Mouse (Mus musculus): ENCODE results near the gene Nsmce4a. TPM values are rescaled to one million over a fixed set of nuclear protein-coding genes. Genes with fewer than 3 reads are reported as not detected.
"Not testable (repeated sequence)": the region's sequence is repeated elsewhere in the genome, so short reads cannot be mapped to it uniquely, and the experiment has no call there.

The Nsmce4a gene
- polyA plus RNA-seq, 1 experiment = 74.9 TPM

GRCm38 (mm10) chr7:130545893-130546292 lies 27.0 kb downstream of the Nsmce4a start:
- DNase-seq = no peak
- TF ChIP-seq POLR2A (IDR thresholded peaks at IDR 0.05; ENCODE audit: borderline replicate concordance, insufficient read depth, low read length) (no peak), CTCF (IDR thresholded peaks at IDR 0.05; ENCODE audit: borderline replicate concordance, insufficient read depth, low read depth, low read length) (no peak)
- 36% methylated on average over 3 of the region's 3 CpGs for WGBS
- peak overlapping the region; percentile 93; the same call in 1 of the 2 replicates for H3K27ac ChIP-seq (ENCODE audit: insufficient read depth, low read length)
- H3K4me3 ChIP-seq (replicated peaks; ENCODE audit: insufficient read depth, low read depth, low read length) = peak overlapping the region; percentile 87
- no peaks in the 10 kb centered on the region for H3K27me3 ChIP-seq (ENCODE audit: control insufficient read depth, insufficient read depth, low read length)
- H3K4me1 ChIP-seq (ENCODE audit: control insufficient read depth, insufficient read depth, low read length) = peaks cover 4% of the 10 kb centered on the region; the same call in 1 of the 2 replicates

GRCm38 (mm10) chr7:130545401-130545800 lies 27.5 kb downstream of the Nsmce4a start:
- no peak overlapping the region for H3K27ac ChIP-seq (ENCODE audit: insufficient read depth, low read length)
- WGBS = 87% methylated on average over 5 of the region's 5 CpGs
- no peaks in the 10 kb centered on the region for H3K27me3 ChIP-seq (ENCODE audit: control insufficient read depth, insufficient read depth, low read length)
- no peak for DNase-seq
- peaks cover 4% of the 10 kb centered on the region; the same call in 1 of the 2 replicates for H3K4me1 ChIP-seq (ENCODE audit: control insufficient read depth, insufficient read depth, low read length)
- no peak for TF ChIP-seq CTCF (IDR thresholded peaks at IDR 0.05; ENCODE audit: borderline replicate concordance, insufficient read depth, low read depth, low read length)
- no peak overlapping the region for H3K4me3 ChIP-seq (replicated peaks; ENCODE audit: insufficient read depth, low read depth, low read length)

GRCm38 (mm10) chr7:130543181-130543580 lies 29.7 kb downstream of the Nsmce4a start:
- Histone ChIP-seq H3K27ac (ENCODE audit: insufficient read depth, low read length) (no peak overlapping the region), H3K4me3 (replicated peaks; ENCODE audit: insufficient read depth, low read depth, low read length) (no peak overlapping the region), H3K4me1 (ENCODE audit: control insufficient read depth, insufficient read depth, low read length) (peaks cover 4% of the 10 kb centered on the region; the same call in 1 of the 2 replicates), H3K27me3 (ENCODE audit: control insufficient read depth, insufficient read depth, low read length) (no peaks in the 10 kb centered on the region)
- WGBS = 93% methylated on average over 4 of the region's 4 CpGs
- DNase-seq = no peak
- TF ChIP-seq POLR2A (IDR thresholded peaks at IDR 0.05; ENCODE audit: borderline replicate concordance, insufficient read depth, low read length) (no peak), CTCF (IDR thresholded peaks at IDR 0.05; ENCODE audit: borderline replicate concordance, insufficient read depth, low read depth, low read length) (no peak)

- H3K4me1 ChIP-seq (ENCODE audit: control insufficient read depth, insufficient read depth, low read length) = peaks cover 4% of the 10 kb centered on the region; the same call in 1 of the 2 replicates
- H3K27me3 ChIP-seq (ENCODE audit: control insufficient read depth, insufficient read depth, low read length) = no peaks in the 10 kb centered on the region
- WGBS = 58% methylated on average over 7 of the region's 7 CpGs
- DNase-seq = no peak
- TF ChIP-seq CTCF (IDR thresholded peaks at IDR 0.05; ENCODE audit: borderline replicate concordance, insufficient read depth, low read depth, low read length) (no peak), POLR2A (IDR thresholded peaks at IDR 0.05; ENCODE audit: borderline replicate concordance, insufficient read depth, low read length) (no peak)
- H3K4me3 ChIP-seq (replicated peaks; ENCODE audit: insufficient read depth, low read depth, low read length) = no peak overlapping the region
- no peak overlapping the region for H3K27ac ChIP-seq (ENCODE audit: insufficient read depth, low read length)
Observed at GRCm38 (mm10) chr7:130540176-130540575, 32.7 kb downstream of the Nsmce4a start.

GRCm38 (mm10) chr7:130537068-130537467 lies 35.9 kb downstream of the Nsmce4a start:
- Histone ChIP-seq H3K27ac (ENCODE audit: insufficient read depth, low read length) (no peak overlapping the region), H3K4me1 (ENCODE audit: control insufficient read depth, insufficient read depth, low read length) (no peaks in the 10 kb centered on the region; the same call in 1 of the 2 replicates), H3K4me3 (replicated peaks; ENCODE audit: insufficient read depth, low read depth, low read length) (no peak overlapping the region), H3K27me3 (ENCODE audit: control insufficient read depth, insufficient read depth, low read length) (no peaks in the 10 kb centered on the region)
- WGBS = 82% methylated on average over 4 of the region's 4 CpGs
- TF ChIP-seq CTCF (IDR thresholded peaks at IDR 0.05; ENCODE audit: borderline replicate concordance, insufficient read depth, low read depth, low read length) (no peak), POLR2A (IDR thresholded peaks at IDR 0.05; ENCODE audit: borderline replicate concordance, insufficient read depth, low read length) (no peak)
- DNase-seq = no peak

- DNase-seq = no peak
- WGBS = 72% methylated on average over 4 of the region's 4 CpGs
Observed at GRCm38 (mm10) chr7:130535174-130535573, 37.7 kb downstream of the Nsmce4a start.

GRCm38 (mm10) chr7:130533316-130534260 lies 39.3 kb downstream of the Nsmce4a start:
- TF ChIP-seq POLR2A (IDR thresholded peaks at IDR 0.05; ENCODE audit: borderline replicate concordance, insufficient read depth, low read length) = no peak
- TF ChIP-seq CTCF (IDR thresholded peaks at IDR 0.05; ENCODE audit: borderline replicate concordance, insufficient read depth, low read depth, low read length) = peak; percentile 93
- Histone ChIP-seq H3K4me1 (ENCODE audit: control insufficient read depth, insufficient read depth, low read length) (no peaks in the 10 kb centered on the region; the same call in 1 of the 2 replicates), H3K27ac (ENCODE audit: insufficient read depth, low read length) (no peak overlapping the region), H3K4me3 (replicated peaks; ENCODE audit: insufficient read depth, low read depth, low read length) (no peak overlapping the region), H3K27me3 (ENCODE audit: control insufficient read depth, insufficient read depth, low read length) (no peaks in the 10 kb centered on the region)
- peak; percentile 83 to 92 for DNase-seq
- 33% methylated on average over 25 of the region's 25 CpGs for WGBS

More at GRCm38 (mm10) chr7:130535174-130535573, 37.7 kb downstream of the Nsmce4a start:
- no peaks in the 10 kb centered on the region for H3K27me3 ChIP-seq (ENCODE audit: control insufficient read depth, insufficient read depth, low read length)
- TF ChIP-seq CTCF (IDR thresholded peaks at IDR 0.05; ENCODE audit: borderline replicate concordance, insufficient read depth, low read depth, low read length) = no peak
- no peak overlapping the region for H3K4me3 ChIP-seq (replicated peaks; ENCODE audit: insufficient read depth, low read depth, low read length)
- no peaks in the 10 kb centered on the region; the same call in 1 of the 2 replicates for H3K4me1 ChIP-seq (ENCODE audit: control insufficient read depth, insufficient read depth, low read length)
- H3K27ac ChIP-seq (ENCODE audit: insufficient read depth, low read length) = no peak overlapping the region

- not testable (repeated sequence) for DNase-seq; H3K27ac ChIP-seq (ENCODE audit: insufficient read depth, low read length); H3K4me3 ChIP-seq (replicated peaks; ENCODE audit: insufficient read depth, low read depth, low read length); H3K27me3 ChIP-seq (ENCODE audit: control insufficient read depth, insufficient read depth, low read length); H3K4me1 ChIP-seq (ENCODE audit: control insufficient read depth, insufficient read depth, low read length)
- 92% methylated on average over 15 of the region's 15 CpGs for WGBS
Observed at GRCm38 (mm10) chr7:130531138-130531537, 41.8 kb downstream of the Nsmce4a start.

Data from cerebellum, adult 2 months (tissue).